Mouse (Mus musculus): ENCODE data around the gene Sorcs3.

Gene Sorcs3

GRCm38 (mm10) chr19:48205929-48206814, at the start of gene Sorcs3:
Gene Sorcs3 (plus strand): TSS chr19:48206025.
- DNase-seq (ENCODE audit: extremely low read depth, insufficient read length, low spot score), result no peak

GRCm38 (mm10) chr19:48165341-48165740, 40.5 kb upstream of the Sorcs3 start:
- DNase-seq (ENCODE audit: extremely low read depth, insufficient read length, low spot score), result no peak

- DNase-seq (ENCODE audit: extremely low read depth, insufficient read length, low spot score), result no peak
Measured at GRCm38 (mm10) chr19:48167110-48167509, 38.7 kb upstream of the Sorcs3 start.

GRCm38 (mm10) chr19:48168284-48168683, 37.5 kb upstream of the Sorcs3 start:
- no peak for DNase-seq (ENCODE audit: extremely low read depth, insufficient read length, low spot score)

GRCm38 (mm10) chr19:48174717-48175116, 31.1 kb upstream of the Sorcs3 start:
- DNase-seq (ENCODE audit: extremely low read depth, insufficient read length, low spot score), result no peak

GRCm38 (mm10) chr19:48203928-48204470, 1.8 kb upstream of the Sorcs3 start:
- no peak for DNase-seq (ENCODE audit: extremely low read depth, insufficient read length, low spot score)

GRCm38 (mm10) chr19:48204476-48204875, 1.3 kb upstream of the Sorcs3 start:
- no peak for DNase-seq (ENCODE audit: extremely low read depth, insufficient read length, low spot score)

GRCm38 (mm10) chr19:48204892-48205761, 698 bp upstream of the Sorcs3 start:
- no peak for DNase-seq (ENCODE audit: extremely low read depth, insufficient read length, low spot score)

GRCm38 (mm10) chr19:48206861-48207730, 1.3 kb downstream of the Sorcs3 start:
- DNase-seq (ENCODE audit: extremely low read depth, insufficient read length, low spot score), result no peak

GRCm38 (mm10) chr19:48207731-48208370, 2.0 kb downstream of the Sorcs3 start:
- DNase-seq (ENCODE audit: extremely low read depth, insufficient read length, low spot score), result no peak

- no peak for DNase-seq (ENCODE audit: extremely low read depth, insufficient read length, low spot score)
Measured at GRCm38 (mm10) chr19:48215379-48215778, 9.6 kb downstream of the Sorcs3 start.

- DNase-seq (ENCODE audit: extremely low read depth, insufficient read length, low spot score), result no peak
Measured at GRCm38 (mm10) chr19:48237786-48238372, 32.1 kb downstream of the Sorcs3 start.

GRCm38 (mm10) chr19:48238391-48238790, 32.6 kb downstream of the Sorcs3 start:
- no peak for DNase-seq (ENCODE audit: extremely low read depth, insufficient read length, low spot score)

GRCm38 (mm10) chr19:48240960-48241359, 35.1 kb downstream of the Sorcs3 start:
- DNase-seq (ENCODE audit: extremely low read depth, insufficient read length, low spot score), result no peak

GRCm38 (mm10) chr19:48244036-48244435, 38.2 kb downstream of the Sorcs3 start:
- no peak for DNase-seq (ENCODE audit: extremely low read depth, insufficient read length, low spot score)

GRCm38 (mm10) chr19:48259223-48259622, 53.4 kb downstream of the Sorcs3 start:
- DNase-seq (ENCODE audit: extremely low read depth, insufficient read length, low spot score), result no peak

- peak; percentile 16 for DNase-seq (ENCODE audit: extremely low read depth, insufficient read length, low spot score)
Measured at GRCm38 (mm10) chr19:48260671-48261070, 54.8 kb downstream of the Sorcs3 start.

GRCm38 (mm10) chr19:48263750-48264149, 57.9 kb downstream of the Sorcs3 start:
- DNase-seq (ENCODE audit: extremely low read depth, insufficient read length, low spot score), result no peak

- no peak for DNase-seq (ENCODE audit: extremely low read depth, insufficient read length, low spot score)
Measured at GRCm38 (mm10) chr19:48280273-48280672, 74.4 kb downstream of the Sorcs3 start.

Data from 3134 (cell line).